Mouse (Mus musculus): ENCODE results near the gene Filip1l.
"Not testable (repeated sequence)": the region's sequence is repeated elsewhere in the genome, so short reads cannot be mapped to it uniquely, and the experiment has no call there.

Gene Filip1l

GRCm38 (mm10) chr16:57353932-57354331 lies 1.0 kb downstream of the Filip1l start:
- DNase-seq, result no peak

- DNase-seq, result no peak
These were observed 3.6 kb downstream of the Filip1l start for GRCm38 (mm10) chr16:57356454-57356853.

- DNase-seq, result no peak
These were observed 4.1 kb downstream of the Filip1l start for GRCm38 (mm10) chr16:57357011-57357410.

DNA sequence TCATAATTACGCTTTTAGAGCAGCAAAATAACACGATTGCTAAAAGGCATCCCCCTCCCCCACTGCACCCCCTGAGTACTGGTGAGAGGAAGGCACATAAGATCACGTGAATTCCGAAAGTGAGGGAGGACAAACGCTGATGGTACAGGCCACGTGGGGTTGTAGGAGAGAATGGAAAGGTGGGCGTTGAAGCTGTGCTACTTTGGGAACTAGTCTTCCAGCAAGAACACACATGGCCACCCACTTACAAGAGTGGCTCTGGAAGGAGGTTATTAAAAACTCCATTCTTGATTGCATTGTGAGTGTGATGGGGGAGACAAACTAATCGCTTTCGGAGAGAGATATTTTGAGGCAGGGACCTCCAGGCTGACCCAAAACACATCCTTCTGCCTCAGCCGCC lies 6.4 kb downstream of the Filip1l start:
- DNase-seq, result no peak

- DNase-seq, result no peak
These were observed 7.9 kb downstream of the Filip1l start for GRCm38 (mm10) chr16:57360785-57361184.

- DNase-seq, result peak; percentile 52 to 56
These were observed 9.9 kb downstream of the Filip1l start for GRCm38 (mm10) chr16:57362679-57363401.

- DNase-seq, result no peak
These were observed 11.6 kb downstream of the Filip1l start for GRCm38 (mm10) chr16:57364498-57364897.

- no peak for DNase-seq
These were observed 13.2 kb downstream of the Filip1l start for GRCm38 (mm10) chr16:57366141-57366540.

- DNase-seq, result no peak
These were observed 14.2 kb downstream of the Filip1l start for GRCm38 (mm10) chr16:57366941-57367694.

DNA sequence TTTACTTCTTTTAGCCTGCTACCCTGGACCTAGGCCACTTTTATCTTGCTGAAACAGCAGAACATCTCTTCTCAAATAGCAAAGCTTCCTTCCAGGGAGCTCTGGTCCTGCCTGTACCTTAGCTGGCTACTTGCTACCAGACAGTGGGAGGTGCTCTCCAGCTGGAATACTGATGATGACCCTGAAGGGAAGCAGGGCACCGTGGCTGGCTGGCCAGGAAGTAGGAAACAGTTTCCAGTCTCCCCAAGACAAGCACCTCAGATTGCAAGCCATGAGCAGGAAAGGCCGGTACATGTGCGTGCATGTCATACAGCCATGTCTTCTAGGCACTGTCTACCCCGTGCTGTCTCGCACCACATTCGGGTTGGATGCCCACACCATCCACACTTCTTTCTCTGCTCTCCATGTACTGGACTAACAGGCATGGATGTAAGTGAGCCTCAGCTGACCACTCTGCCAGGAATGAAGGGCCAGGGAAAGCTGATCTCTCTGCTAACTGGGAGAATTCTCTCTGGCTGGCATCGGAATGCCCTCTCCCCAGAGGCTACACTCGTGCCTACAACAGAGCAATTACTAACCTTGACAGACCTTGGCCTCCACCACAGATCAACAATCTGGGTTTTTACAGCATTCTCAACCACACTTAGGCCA lies 17.1 kb downstream of the Filip1l start:
- DNase-seq, result no peak

GRCm38 (mm10) chr16:57372156-57372555 lies 19.3 kb downstream of the Filip1l start:
- no peak for DNase-seq

- DNase-seq, result no peak
These were observed 22.4 kb downstream of the Filip1l start for GRCm38 (mm10) chr16:57375248-57375837.

GRCm38 (mm10) chr16:57378631-57379330 lies 25.9 kb downstream of the Filip1l start:
- no peak for DNase-seq

- no peak for DNase-seq
These were observed 30.5 kb downstream of the Filip1l start for GRCm38 (mm10) chr16:57383266-57383971.

- no peak for DNase-seq
These were observed 31.4 kb downstream of the Filip1l start for GRCm38 (mm10) chr16:57384274-57384673.

- DNase-seq, result no peak
These were observed 36.8 kb downstream of the Filip1l start for GRCm38 (mm10) chr16:57389566-57390251.

- not testable (repeated sequence) for DNase-seq
These were observed 38.3 kb downstream of the Filip1l start for GRCm38 (mm10) chr16:57391171-57391570.

GRCm38 (mm10) chr16:57392461-57392860 lies 39.6 kb downstream of the Filip1l start:
- no peak for DNase-seq

- DNase-seq, result no peak
These were observed 40.3 kb downstream of the Filip1l start for GRCm38 (mm10) chr16:57393161-57393560.

GRCm38 (mm10) chr16:57396249-57396648 lies 43.4 kb downstream of the Filip1l start:
- no peak for DNase-seq

DNA sequence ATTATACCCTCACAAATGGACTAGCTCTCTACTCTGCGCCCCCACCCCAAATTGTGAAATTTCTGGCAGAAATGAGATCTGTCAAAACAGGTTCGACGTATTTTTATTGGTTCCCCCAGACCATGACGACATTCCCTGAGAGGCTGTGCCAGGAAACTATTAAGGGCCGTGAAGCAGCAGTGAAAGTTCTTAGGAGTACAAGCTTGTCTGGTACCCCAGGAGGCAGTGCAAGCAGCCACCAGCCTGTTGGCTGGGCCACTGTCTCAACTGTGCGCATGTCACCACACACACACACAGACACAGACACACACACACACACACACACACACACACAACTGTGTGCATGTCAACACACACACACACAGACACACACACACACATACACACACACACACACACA lies 45.0 kb downstream of the Filip1l start:
- no peak for DNase-seq

All from cerebellum, adult 18-20 months (tissue).